Mouse (Mus musculus) brain, embryonic 14.5 days (tissue): ENCODE measurements around the gene Xndc1. TPM values are rescaled to one million over a fixed set of nuclear protein-coding genes. Genes with fewer than 3 reads are reported as not detected.

Experiments
- DNase-seq: peaks from one replicate; pipeline ENCODE4 v3.0.0-alpha.2; 2011; ENCODE audit warnings: low read depth
- CTCF ChIP-seq: fragments of 200-500 bp; IDR thresholded peaks from 2 replicates; pipeline ENCODE4 v1.5.1; 2012; ENCODE audit warnings: inconsistent platforms, mild to moderate bottlenecking, moderate library complexity, borderline replicate concordance; ENCODE audit not compliant: insufficient read depth, insufficient read length; ENCODE audit errors: extremely low read depth
- POLR2A ChIP-seq: fragments of 200-500 bp; IDR thresholded peaks from 2 replicates; pipeline ENCODE4 v1.6.1; 2012; ENCODE audit warnings: mild to moderate bottlenecking, inconsistent platforms, borderline replicate concordance; ENCODE audit not compliant: poor library complexity, insufficient read depth, insufficient read length, severe bottlenecking; ENCODE audit errors: extremely low read depth
- polyA plus RNA-seq: library from polyadenylated mRNA; depleted of rRNA; stranded (reverse); fragments of >200 nt; gene quantifications from 2 replicates; pipeline ENCODE4 v1.2.3, GENCODE M21; 2012

Xndc1 gene
- polyA plus RNA-seq, 1 experiment, result 44.4 TPM

DNA sequence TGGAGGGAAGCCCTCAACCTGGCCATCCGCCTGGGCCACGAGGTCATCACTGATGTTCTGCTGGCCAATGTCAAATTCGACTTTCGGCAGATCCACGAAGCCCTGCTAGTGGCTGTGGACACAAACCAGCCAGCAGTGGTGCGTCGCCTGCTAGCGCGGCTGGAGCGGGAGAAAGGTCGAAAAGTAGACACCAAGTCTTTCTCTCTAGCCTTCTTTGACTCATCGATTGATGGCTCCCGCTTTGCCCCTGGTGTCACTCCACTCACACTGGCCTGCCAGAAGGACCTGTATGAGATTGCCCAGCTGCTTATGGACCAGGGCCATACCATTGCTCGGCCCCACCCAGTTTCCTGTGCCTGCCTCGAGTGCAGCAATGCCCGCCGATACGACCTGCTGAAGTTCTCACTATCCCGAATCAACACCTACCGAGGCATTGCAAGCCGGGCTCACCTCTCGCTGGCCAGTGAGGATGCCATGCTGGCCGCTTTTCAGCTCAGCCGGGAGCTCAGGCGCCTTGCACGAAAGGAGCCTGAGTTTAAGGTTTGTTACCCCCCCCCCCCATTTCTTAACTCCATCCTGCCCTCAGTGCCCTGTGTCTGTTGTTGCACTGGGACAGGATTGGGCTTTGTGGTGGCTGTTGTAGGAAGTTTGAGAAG is 18.9 kb downstream of the Xndc1 start:
- TF ChIP-seq CTCF (no peak), POLR2A (no peak)
- no peak for DNase-seq

DNA sequence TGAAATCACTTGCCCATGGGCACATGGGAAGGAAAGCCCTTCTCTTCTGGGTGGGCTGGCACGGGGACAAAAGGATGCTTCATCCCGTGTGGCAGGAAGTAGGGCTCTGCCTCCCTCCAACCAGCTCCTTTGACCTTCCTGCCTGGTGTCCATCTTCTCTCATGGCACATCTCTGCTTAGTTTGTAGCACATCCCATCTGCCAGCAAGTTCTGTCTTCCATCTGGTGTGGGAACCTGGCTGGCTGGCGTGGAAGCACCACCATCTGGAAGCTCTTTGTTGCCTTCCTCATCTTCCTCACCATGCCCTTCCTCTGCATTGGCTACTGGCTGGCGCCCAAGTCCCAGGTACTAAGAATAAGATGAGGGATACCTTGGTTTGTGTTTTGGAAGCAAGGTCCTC is 22.0 kb downstream of the Xndc1 start:
- no peak for DNase-seq
- TF ChIP-seq CTCF (no peak), POLR2A (no peak)

DNA sequence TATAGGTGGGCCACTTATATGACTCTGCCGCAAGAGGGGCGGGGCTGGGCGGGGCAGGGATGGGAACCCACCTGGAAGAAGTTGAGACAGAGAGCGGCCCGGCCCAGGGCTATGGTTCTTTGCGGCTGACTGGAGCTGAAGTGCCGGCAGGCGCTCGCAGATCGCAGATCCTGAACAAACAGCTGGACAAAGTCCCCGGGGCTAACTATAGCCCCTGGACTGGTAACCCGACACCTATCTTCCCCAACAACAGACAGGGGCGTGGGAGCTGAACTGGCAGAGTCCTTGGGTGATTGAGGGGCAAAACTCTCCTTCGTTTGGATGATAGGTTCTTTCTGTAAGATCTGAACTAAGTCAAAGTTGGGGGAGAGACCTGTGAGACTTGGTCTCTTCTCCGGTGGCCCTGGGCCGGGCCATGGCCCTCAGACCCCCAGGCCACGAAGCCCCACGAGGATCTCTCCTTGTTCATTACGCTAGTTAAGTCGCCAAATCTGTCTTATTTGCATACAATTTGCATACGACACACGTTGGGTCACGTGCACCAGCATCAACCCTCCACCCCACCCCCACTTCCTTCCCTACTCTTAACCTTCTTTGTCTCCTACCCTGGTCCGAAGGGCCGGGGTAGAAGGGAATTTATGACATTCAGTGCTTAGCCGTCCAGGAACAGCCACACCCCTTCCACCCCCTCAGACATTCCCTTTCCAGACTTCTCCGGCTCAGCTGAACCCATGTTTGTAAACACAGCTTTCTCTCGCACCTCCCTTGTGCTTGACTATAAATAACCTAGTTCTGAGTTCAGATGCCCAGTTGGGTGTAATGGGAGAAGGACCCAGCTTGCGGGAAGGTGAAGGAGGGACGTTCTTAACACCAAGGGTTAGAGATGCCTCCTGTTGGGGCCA is 34.7 kb downstream of the Xndc1 start:
- peak; percentile 66 for DNase-seq
- TF ChIP-seq CTCF (no peak), POLR2A (no peak)

DNA sequence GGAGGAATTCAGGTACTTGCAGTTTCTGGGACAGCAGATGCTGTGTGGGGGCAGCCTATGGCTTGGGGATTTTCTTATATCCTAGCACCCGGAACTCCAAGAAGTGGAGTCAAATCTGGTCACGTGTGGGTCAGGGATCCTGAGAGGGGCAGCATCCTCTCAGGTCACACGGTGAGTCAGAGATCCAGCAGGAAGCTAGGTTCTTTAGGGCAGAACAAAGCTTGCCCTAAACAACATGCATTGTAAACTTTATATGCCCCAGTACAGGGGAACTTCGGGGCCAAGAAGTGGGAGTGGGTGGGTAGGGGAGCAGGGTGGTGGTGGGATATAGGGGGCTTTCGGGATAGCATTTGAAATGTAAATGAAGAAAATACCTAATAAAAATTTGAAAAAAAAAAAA is 35.6 kb downstream of the Xndc1 start:
- TF ChIP-seq POLR2A (no peak), CTCF (no peak)
- DNase-seq, result no peak

DNA sequence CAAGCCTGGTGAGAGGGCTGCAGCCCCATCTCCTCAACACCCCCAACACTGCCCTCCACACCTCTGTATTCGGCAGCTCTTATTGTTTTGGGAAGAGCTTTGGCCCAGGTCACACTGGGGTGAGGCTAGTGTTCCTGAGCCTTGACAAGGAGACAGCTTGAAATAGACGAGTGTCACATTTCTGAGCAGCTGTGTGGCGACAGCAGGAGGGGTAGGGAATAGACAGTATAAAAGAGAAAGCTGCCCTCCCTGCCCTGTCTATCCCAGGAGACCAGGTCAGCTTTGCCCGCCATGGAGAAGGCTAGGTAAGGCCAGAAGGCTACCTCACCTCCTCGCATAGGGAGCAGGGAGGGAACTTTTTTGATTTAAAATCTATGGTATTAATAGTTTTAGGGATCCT is 36.2 kb downstream of the Xndc1 start, which contains the start of gene Art1:
Gene Art1 (plus strand): TSS at position 257 of the 400 bp plus-strand sequence.
- DNase-seq, result no peak
- TF ChIP-seq CTCF (no peak), POLR2A (no peak)

DNA sequence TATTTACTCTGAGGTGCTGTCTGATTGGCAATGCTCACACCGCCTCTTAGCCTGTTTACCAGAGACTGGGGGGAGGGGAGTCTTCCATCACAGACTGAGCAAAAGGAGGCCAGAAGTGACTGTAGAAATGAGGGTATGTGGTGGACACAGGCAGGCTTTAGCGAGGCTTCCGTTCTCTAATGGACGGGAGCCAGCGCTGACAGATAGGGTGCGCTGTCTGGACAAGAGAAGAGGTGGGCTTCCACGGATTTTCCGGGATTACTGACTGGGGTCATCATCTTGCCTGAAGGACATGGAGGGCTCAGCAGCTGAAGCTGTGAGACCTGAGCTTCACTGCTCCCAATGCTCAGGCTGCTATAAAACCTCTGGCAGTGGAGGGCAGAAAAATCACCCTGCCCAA is 36.9 kb downstream of the Xndc1 start:
- peak; percentile 7 for DNase-seq
- TF ChIP-seq CTCF (no peak), POLR2A (no peak)

DNA sequence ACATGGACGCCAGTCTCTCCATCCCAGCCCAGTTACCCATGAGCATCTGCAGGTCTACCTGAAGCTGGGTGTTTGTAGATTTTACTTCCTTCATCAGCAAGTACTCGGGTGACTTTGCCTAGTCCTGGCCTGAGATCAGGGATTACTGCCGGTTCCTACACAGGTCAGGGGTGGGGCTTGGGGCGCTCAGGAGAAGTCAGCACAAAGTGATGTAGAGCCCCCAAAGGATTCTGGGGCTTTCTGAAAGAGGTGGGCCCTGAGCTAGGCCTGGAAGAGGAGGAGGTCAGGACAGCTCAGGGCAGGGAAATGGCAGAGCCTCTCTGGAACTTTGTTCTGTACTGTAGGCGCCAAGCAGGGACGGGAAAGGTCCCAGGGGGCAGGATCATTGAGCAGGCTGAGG is 37.4 kb downstream of the Xndc1 start:
- TF ChIP-seq POLR2A (no peak), CTCF (no peak)

DNA sequence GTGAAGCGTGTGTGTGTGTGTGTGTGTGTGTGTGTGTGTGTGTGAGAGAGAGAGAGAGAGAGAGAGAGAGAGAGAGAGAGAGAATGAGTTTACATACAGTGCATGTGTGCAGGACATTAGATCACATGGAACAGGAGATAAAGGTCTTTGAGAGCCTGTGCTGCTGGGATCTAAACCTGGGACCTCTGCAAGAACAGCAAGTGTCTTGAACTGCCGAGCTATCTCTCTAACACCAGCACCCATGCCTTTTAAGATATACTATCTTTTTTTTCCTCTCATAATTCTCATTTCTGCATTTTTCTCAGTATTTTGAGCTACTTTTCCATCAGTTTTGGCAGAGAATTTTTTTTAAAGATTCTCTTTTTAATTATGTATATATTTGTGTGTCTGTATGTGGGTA is 38.2 kb downstream of the Xndc1 start:
- TF ChIP-seq CTCF, result no peak
- no peak for TF ChIP-seq POLR2A
- DNase-seq, result no peak

More for the DNA sequence above, 37.4 kb downstream of the Xndc1 start:
- no peak for DNase-seq

DNA sequence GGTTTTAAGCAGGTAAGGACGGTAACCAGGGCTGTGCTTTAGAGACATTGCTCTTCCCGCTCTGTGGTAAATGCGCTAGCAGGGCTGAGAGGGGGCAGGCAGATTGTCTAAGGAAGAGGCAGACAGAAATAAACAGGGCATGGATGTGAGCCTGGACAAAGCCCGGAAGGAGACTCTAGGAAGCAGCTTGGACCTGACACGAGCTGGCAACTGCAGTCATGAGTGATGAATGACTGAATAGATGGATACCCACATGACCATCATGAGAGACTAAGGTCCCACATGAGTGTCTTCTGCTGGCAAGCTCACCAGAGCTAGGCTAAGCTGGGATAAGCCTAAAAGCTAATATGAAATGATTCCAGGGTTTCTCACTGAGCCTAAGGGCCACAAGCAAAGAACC is 38.8 kb downstream of the Xndc1 start:
- TF ChIP-seq CTCF (no peak), POLR2A (no peak)

DNA sequence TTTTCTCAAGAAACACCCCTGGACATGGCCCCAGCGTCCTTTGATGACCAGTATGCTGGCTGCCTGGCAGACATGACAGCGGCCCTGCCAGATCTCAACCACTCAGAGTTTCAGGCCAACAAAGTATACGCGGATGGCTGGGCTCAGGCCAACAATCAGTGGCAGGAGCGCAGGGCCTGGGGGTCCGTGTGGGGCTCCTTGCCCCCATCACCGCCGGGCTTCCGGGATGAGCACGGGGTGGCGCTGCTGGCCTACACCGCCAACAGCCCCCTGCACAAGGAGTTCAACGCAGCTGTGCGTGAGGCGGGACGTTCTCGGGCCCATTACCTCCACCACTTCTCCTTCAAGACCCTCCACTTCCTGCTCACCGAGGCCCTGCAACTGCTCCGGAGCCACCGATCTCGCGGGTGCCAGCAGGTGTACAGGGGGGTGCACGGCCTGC is 41.4 kb downstream of the Xndc1 start:
- peak; percentile 27 for DNase-seq
- TF ChIP-seq CTCF, result no peak
- no peak for TF ChIP-seq POLR2A

More for the DNA sequence above, 38.8 kb downstream of the Xndc1 start:
- no peak for DNase-seq

DNA sequence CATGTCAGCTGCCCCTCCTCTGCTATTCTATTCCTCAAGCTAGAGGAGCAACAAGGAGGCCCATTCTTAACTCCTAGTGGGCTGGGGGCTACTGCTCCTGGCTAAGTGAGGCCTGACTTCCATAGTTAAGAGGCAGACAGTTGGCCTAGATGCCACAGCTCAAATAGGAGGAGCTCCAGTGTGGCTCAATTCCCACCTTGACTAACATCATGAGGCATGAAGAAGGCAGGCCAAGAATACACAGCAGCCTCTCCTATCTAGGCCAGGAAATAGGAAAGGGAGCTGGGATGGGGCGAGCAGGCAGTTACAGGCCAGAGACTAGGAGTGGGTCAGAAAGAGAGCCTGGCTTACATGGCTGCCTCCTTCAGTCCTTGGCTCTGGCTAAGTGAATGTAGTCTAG is 42.9 kb downstream of the Xndc1 start:
- no peak for DNase-seq
- no peak for TF ChIP-seq CTCF
- TF ChIP-seq POLR2A, result no peak

DNA sequence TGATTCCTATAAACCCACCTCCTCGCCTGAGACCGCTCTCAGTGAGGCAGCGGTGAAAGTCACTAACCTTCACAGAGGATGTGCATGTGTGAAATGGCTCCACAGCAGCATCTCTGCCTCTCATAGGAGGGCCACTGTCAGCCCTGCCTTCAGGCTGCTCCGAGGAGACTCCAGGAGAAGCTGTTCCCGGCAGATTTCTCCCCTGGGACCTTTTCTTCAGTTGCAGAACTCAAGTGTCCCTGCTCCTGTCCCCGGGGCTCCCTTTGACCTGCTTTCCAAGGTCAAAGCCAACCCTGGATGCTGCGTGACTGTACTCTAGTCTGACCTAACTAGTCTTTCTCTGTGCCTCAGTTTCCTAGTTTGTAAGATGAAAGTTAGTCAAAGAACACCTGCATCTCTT is 43.9 kb downstream of the Xndc1 start, which contains the start of gene Art5:
Gene Art5 (minus strand): TSS at position 319 of the 400 bp plus-strand sequence.
- DNase-seq, result no peak
- TF ChIP-seq CTCF, result no peak
- no peak for TF ChIP-seq POLR2A

DNA sequence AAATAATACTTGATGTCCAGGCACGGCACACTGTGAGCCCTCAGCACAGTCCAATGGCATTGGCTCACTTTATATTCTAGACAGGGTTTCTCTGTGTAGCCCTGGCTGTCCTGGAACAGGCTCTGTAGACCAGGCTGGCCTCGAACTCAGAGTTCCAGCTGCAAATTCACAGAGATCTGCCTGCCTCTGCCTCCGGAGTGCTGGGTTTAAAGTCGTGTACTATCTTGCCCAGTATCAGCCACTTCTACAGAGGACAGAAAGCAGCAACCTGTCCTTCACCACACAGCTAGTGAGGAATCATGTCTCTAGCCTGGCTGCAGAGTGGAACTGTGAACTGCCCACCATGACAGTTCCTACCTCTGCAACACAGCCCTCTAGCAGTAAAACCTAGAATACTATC is 44.4 kb downstream of the Xndc1 start:
- no peak for DNase-seq
- no peak for TF ChIP-seq POLR2A
- no peak for TF ChIP-seq CTCF
